Mouse (Mus musculus): Measurements from ENCODE around the gene Tanc1. TPM values are rescaled to one million over a fixed set of nuclear protein-coding genes. Genes with fewer than 3 reads are reported as not detected.

Tanc1 gene
- polyA plus RNA-seq, 1 experiment from 2014 or later: 24.8 TPM

DNA sequence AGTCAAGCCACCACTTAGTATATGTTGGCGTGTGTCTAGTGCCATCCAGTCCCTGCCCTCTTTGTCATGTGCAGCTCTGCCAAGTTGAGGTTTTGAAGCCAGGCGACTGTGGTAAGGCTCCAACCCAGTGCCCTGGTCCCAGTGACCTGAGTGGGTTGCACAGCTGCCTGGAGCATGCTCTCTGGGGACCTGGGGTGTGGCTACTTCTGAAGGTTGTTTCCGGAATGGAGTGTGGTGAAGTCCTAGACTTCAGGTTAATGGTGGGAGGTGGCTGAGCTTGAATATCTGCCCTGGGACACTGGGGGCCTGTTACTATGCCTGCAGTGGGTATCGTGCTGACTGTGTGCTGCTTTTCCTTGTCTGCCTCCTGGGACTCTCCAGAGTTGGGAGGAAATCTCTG is 18.0 kb downstream of the Tanc1 start:
- H3K9ac ChIP-seq (replicated peaks; ENCODE audit: low read depth, low read length): no peak overlapping the region
- H3K9me3 ChIP-seq (ENCODE audit: control insufficient read depth, low read depth, low read length): no peaks in the 10 kb centered on the region
- H3K4me2 ChIP-seq (replicated peaks; ENCODE audit: low read depth, low read length): no peak overlapping the region
- peaks cover 32% of the 10 kb centered on the region for H3K4me1 ChIP-seq (ENCODE audit: control insufficient read depth, insufficient read depth, low read length)
- H3K36me3 ChIP-seq (ENCODE audit: control insufficient read depth, insufficient read depth, low read length): no peaks in the 10 kb centered on the region
- no peak for ATAC-seq (ENCODE audit: insufficient number of reproducible peaks, insufficient read depth, low FRiP score, low read depth)
- 77% methylated on average over 4 of the region's 4 CpGs for WGBS
- no peaks in the 10 kb centered on the region for H3K27me3 ChIP-seq (ENCODE audit: control insufficient read depth, insufficient read depth, low read length)
- H3K27ac ChIP-seq (ENCODE audit: low read length): no peak overlapping the region
- no peak overlapping the region for H3K4me3 ChIP-seq (ENCODE audit: low read depth, low read length)

GRCm38 (mm10) chr2:59631406-59631805 is 19.6 kb downstream of the Tanc1 start:
- H3K27me3 ChIP-seq (ENCODE audit: control insufficient read depth, insufficient read depth, low read length): no peaks in the 10 kb centered on the region
- no peak overlapping the region for H3K9ac ChIP-seq (replicated peaks; ENCODE audit: low read depth, low read length)
- peaks cover 32% of the 10 kb centered on the region for H3K4me1 ChIP-seq (ENCODE audit: control insufficient read depth, insufficient read depth, low read length)
- 71% methylated on average over 5 of the region's 5 CpGs for WGBS
- no peaks in the 10 kb centered on the region; the same call in 1 of the 2 replicates for H3K9me3 ChIP-seq (ENCODE audit: control insufficient read depth, low read depth, low read length)
- H3K4me3 ChIP-seq (ENCODE audit: low read depth, low read length): no peak overlapping the region
- H3K27ac ChIP-seq (ENCODE audit: low read length): no peak overlapping the region
- no peaks in the 10 kb centered on the region for H3K36me3 ChIP-seq (ENCODE audit: control insufficient read depth, insufficient read depth, low read length)
- H3K4me2 ChIP-seq (replicated peaks; ENCODE audit: low read depth, low read length): no peak overlapping the region
- ATAC-seq (ENCODE audit: insufficient number of reproducible peaks, insufficient read depth, low FRiP score, low read depth): no peak

GRCm38 (mm10) chr2:59633761-59634430 is 22.1 kb downstream of the Tanc1 start:
- Histone ChIP-seq H3K27me3 (ENCODE audit: control insufficient read depth, insufficient read depth, low read length) (no peaks in the 10 kb centered on the region), H3K4me1 (ENCODE audit: control insufficient read depth, insufficient read depth, low read length) (peaks cover 18% of the 10 kb centered on the region), H3K27ac (ENCODE audit: low read length) (no peak overlapping the region), H3K36me3 (ENCODE audit: control insufficient read depth, insufficient read depth, low read length) (no peaks in the 10 kb centered on the region), H3K4me2 (replicated peaks; ENCODE audit: low read depth, low read length) (no peak overlapping the region), H3K9ac (replicated peaks; ENCODE audit: low read depth, low read length) (no peak overlapping the region), H3K9me3 (ENCODE audit: control insufficient read depth, low read depth, low read length) (no peaks in the 10 kb centered on the region; the same call in 1 of the 2 replicates), H3K4me3 (ENCODE audit: low read depth, low read length) (no peak overlapping the region)
- 68% methylated on average over 5 of the region's 5 CpGs for WGBS
- ATAC-seq (ENCODE audit: insufficient number of reproducible peaks, insufficient read depth, low FRiP score, low read depth): no peak

GRCm38 (mm10) chr2:59637040-59637785 is 25.4 kb downstream of the Tanc1 start:
- 89% methylated on average over 18 of the region's 18 CpGs for WGBS
- Histone ChIP-seq H3K4me2 (replicated peaks; ENCODE audit: low read depth, low read length) (no peak overlapping the region), H3K36me3 (ENCODE audit: control insufficient read depth, insufficient read depth, low read length) (no peaks in the 10 kb centered on the region), H3K27me3 (ENCODE audit: control insufficient read depth, insufficient read depth, low read length) (no peaks in the 10 kb centered on the region), H3K9me3 (ENCODE audit: control insufficient read depth, low read depth, low read length) (no peaks in the 10 kb centered on the region; the same call in 1 of the 2 replicates), H3K4me3 (ENCODE audit: low read depth, low read length) (no peak overlapping the region), H3K4me1 (ENCODE audit: control insufficient read depth, insufficient read depth, low read length) (0 out of 2 replicates have a peak, but pooled peaks cover 3% of the 10 kb centered on the region), H3K9ac (replicated peaks; ENCODE audit: low read depth, low read length) (no peak overlapping the region), H3K27ac (ENCODE audit: low read length) (no peak overlapping the region)
- ATAC-seq (ENCODE audit: insufficient number of reproducible peaks, insufficient read depth, low FRiP score, low read depth): no peak

GRCm38 (mm10) chr2:59642722-59643121 is 30.9 kb downstream of the Tanc1 start:
- no peak overlapping the region for H3K4me2 ChIP-seq (replicated peaks; ENCODE audit: low read depth, low read length)
- no peak overlapping the region for H3K4me3 ChIP-seq (ENCODE audit: low read depth, low read length)
- no peak overlapping the region for H3K9ac ChIP-seq (replicated peaks; ENCODE audit: low read depth, low read length)
- WGBS: 78% methylated on average over 8 of the region's 8 CpGs
- H3K27me3 ChIP-seq (ENCODE audit: control insufficient read depth, insufficient read depth, low read length): no peaks in the 10 kb centered on the region
- H3K36me3 ChIP-seq (ENCODE audit: control insufficient read depth, insufficient read depth, low read length): no peaks in the 10 kb centered on the region
- no peaks in the 10 kb centered on the region for H3K4me1 ChIP-seq (ENCODE audit: control insufficient read depth, insufficient read depth, low read length)
- ATAC-seq (ENCODE audit: insufficient number of reproducible peaks, insufficient read depth, low FRiP score, low read depth): no peak
- H3K9me3 ChIP-seq (ENCODE audit: control insufficient read depth, low read depth, low read length): no peaks in the 10 kb centered on the region
- no peak overlapping the region for H3K27ac ChIP-seq (ENCODE audit: low read length)

DNA sequence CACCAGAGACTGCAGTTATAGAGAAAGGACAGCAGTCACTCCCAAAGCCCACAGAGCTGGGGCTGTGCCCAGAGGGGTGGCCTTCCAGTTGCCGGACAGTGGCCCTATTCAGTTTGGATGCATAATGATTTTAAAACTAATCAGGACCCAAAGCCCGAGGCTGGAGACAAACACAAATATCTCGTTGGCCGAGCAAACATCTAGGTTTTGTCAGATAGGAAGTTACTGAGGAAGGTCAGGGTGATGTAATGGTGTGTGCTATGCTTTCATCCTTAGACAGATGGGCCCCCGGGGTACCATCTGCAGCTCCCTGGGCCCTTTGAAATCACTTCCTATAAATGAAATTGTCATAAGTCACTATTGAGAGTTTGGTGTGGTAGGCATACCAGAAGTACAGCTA is 33.0 kb downstream of the Tanc1 start:
- Histone ChIP-seq H3K4me2 (replicated peaks; ENCODE audit: low read depth, low read length) (no peak overlapping the region), H3K4me1 (ENCODE audit: control insufficient read depth, insufficient read depth, low read length) (no peaks in the 10 kb centered on the region), H3K27ac (ENCODE audit: low read length) (no peak overlapping the region), H3K27me3 (ENCODE audit: control insufficient read depth, insufficient read depth, low read length) (no peaks in the 10 kb centered on the region), H3K36me3 (ENCODE audit: control insufficient read depth, insufficient read depth, low read length) (no peaks in the 10 kb centered on the region), H3K4me3 (ENCODE audit: low read depth, low read length) (no peak overlapping the region), H3K9ac (replicated peaks; ENCODE audit: low read depth, low read length) (no peak overlapping the region), H3K9me3 (ENCODE audit: control insufficient read depth, low read depth, low read length) (no peaks in the 10 kb centered on the region)
- 41% methylated on average over 5 of the region's 5 CpGs for WGBS
- ATAC-seq (ENCODE audit: insufficient number of reproducible peaks, insufficient read depth, low FRiP score, low read depth): no peak

DNA sequence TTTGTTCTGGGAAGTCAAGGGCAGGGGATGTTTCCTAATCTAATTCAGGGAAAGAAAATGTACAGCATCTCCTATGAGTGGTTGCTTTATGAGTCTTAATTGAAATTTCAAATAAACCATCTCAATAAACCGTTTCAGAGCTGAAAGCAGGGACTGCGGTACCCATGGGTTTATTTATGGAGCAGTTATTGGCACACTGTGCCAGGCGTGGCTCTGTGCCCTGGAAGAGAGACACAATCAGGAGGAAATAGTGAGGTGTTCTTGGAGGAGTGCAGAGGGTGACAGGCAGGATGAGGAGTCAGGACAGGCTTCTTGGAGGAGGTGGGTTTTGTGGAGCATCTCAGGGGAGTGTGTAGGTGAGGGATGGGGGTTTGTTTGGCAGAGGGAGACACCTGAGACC is 33.7 kb downstream of the Tanc1 start:
- H3K4me2 ChIP-seq (replicated peaks; ENCODE audit: low read depth, low read length): no peak overlapping the region
- no peak overlapping the region for H3K27ac ChIP-seq (ENCODE audit: low read length)
- no peak overlapping the region for H3K9ac ChIP-seq (replicated peaks; ENCODE audit: low read depth, low read length)
- H3K9me3 ChIP-seq (ENCODE audit: control insufficient read depth, low read depth, low read length): no peaks in the 10 kb centered on the region
- no peak overlapping the region for H3K4me3 ChIP-seq (ENCODE audit: low read depth, low read length)
- no peaks in the 10 kb centered on the region for H3K36me3 ChIP-seq (ENCODE audit: control insufficient read depth, insufficient read depth, low read length)
- ATAC-seq (ENCODE audit: insufficient number of reproducible peaks, insufficient read depth, low FRiP score, low read depth): no peak
- WGBS: 80% methylated on average over 3 of the region's 3 CpGs
- no peaks in the 10 kb centered on the region for H3K4me1 ChIP-seq (ENCODE audit: control insufficient read depth, insufficient read depth, low read length)
- no peaks in the 10 kb centered on the region for H3K27me3 ChIP-seq (ENCODE audit: control insufficient read depth, insufficient read depth, low read length)

- Histone ChIP-seq H3K27me3 (ENCODE audit: control insufficient read depth, insufficient read depth, low read length) (no peaks in the 10 kb centered on the region), H3K4me3 (ENCODE audit: low read depth, low read length) (no peak overlapping the region), H3K4me2 (replicated peaks; ENCODE audit: low read depth, low read length) (no peak overlapping the region), H3K9ac (replicated peaks; ENCODE audit: low read depth, low read length) (no peak overlapping the region), H3K36me3 (ENCODE audit: control insufficient read depth, insufficient read depth, low read length) (no peaks in the 10 kb centered on the region), H3K4me1 (ENCODE audit: control insufficient read depth, insufficient read depth, low read length) (no peaks in the 10 kb centered on the region), H3K27ac (ENCODE audit: low read length) (no peak overlapping the region), H3K9me3 (ENCODE audit: control insufficient read depth, low read depth, low read length) (no peaks in the 10 kb centered on the region)
- ATAC-seq (ENCODE audit: insufficient number of reproducible peaks, insufficient read depth, low FRiP score, low read depth): no peak
- 76% methylated on average over 20 of the region's 20 CpGs for WGBS
Measured at GRCm38 (mm10) chr2:59646740-59647390, 35.0 kb downstream of the Tanc1 start.

Measured in stomach, embryonic 14.5 days (tissue).